Mouse (Mus musculus) heart, embryonic 13.5 days (tissue): Measurements from ENCODE around the gene Bcl6. TPM values are rescaled to one million over a fixed set of nuclear protein-coding genes. Genes with fewer than 3 reads are reported as not detected.

Experiments used
- ATAC-seq: fragments of 200-750 bp; cut with Nextera tagmentation; 2 replicates; pipeline ENCODE4 v1.8.0; 2017; ENCODE audit warnings: moderate TSS enrichment; ENCODE audit not compliant: insufficient number of reproducible peaks, low FRiP score, low TSS enrichment; ENCODE audit errors: extremely low read depth
- H3K27ac ChIP-seq: fragments of 300-500 bp; sonication (generic); replicated peaks from 2 replicates; pipeline ENCODE4 v1.5.1; 2015; ENCODE audit warnings: moderate library complexity, mild to moderate bottlenecking, inconsistent platforms
- H3K27me3 ChIP-seq: fragments of 300-500 bp; sonication (generic); replicated peaks from 2 replicates; pipeline ENCODE4 v1.6.1; 2015; ENCODE audit warnings: mild to moderate bottlenecking, inconsistent platforms
- H3K36me3 ChIP-seq: fragments of 300-500 bp; sonication (generic); 2 replicates; pipeline ENCODE4 v1.6.1; 2015; ENCODE audit warnings: mild to moderate bottlenecking, inconsistent platforms
- H3K4me1 ChIP-seq: fragments of 300-500 bp; sonication (generic); 2 replicates; pipeline ENCODE4 v1.6.1; 2015; ENCODE audit warnings: inconsistent platforms
- H3K4me2 ChIP-seq: fragments of 300-500 bp; sonication (generic); 2 replicates; pipeline ENCODE4 v1.6.1; 2015; ENCODE audit warnings: inconsistent platforms, mild to moderate bottlenecking, moderate library complexity
- H3K4me3 ChIP-seq: fragments of 300-500 bp; sonication (generic); 2 replicates; pipeline ENCODE4 v1.5.1; 2015; ENCODE audit warnings: moderate library complexity, mild to moderate bottlenecking, inconsistent platforms
- H3K9ac ChIP-seq: fragments of 300-500 bp; sonication (generic); 2 replicates; pipeline ENCODE4 v1.6.1; 2015; ENCODE audit warnings: inconsistent platforms, mild to moderate bottlenecking, moderate library complexity
- H3K9me3 ChIP-seq: fragments of 300-500 bp; sonication (generic); 2 replicates; pipeline ENCODE4 v1.6.1; 2016; ENCODE audit warnings: inconsistent platforms
- WGBS: fragments of 180-500 bp; shearing (Covaris S2); methylation state at CpG from one replicate; pipeline ENCODE4 v1.1.7; 2015; ENCODE audit warnings: mixed read lengths; 5-methylcytosine and 5-hydroxymethylcytosine counted together
- polyA plus RNA-seq: library from polyadenylated mRNA; unstranded; fragments of >200 nt; fragmentation: Nextera tagmentation; extraction: Ambion mirVana; gene quantifications from 2 replicates; pipeline ENCODE4 v1.2.1, GENCODE M21; 2015

Gene Bcl6
- polyA plus RNA-seq, 1 experiment from 2014 or later, result 0.29 TPM

DNA sequence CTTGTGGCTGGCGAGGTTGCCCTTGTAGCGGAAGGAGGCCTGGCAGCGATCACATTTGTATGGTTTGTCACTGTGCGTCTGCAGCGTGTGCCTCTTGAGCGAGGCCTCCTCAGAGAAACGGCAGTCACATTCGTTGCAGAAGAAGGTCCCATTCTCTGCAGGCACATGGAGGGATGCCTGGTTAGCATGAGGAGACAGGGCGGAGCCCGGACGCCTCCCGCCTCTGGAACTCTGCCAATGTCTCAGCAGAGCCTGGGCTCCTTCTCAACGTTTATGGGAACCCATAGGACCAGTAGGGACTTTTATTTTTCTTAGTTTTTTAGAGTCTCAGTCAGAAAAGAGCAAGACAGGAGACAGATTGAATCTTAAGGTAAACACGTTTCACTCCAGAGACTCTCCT, 18.7 kb downstream of the Bcl6 start:
- Histone ChIP-seq H3K9ac (no peak overlapping the region), H3K9me3 (no peaks in the 10 kb centered on the region), H3K4me2 (no peak overlapping the region), H3K4me3 (no peak overlapping the region), H3K4me1 (peaks cover 38% of the 10 kb centered on the region), H3K27ac (no peak overlapping the region), H3K36me3 (peaks cover 12% of the 10 kb centered on the region), H3K27me3 (no peaks in the 10 kb centered on the region; the same call in 1 of the 2 replicates)
- ATAC-seq, result no peak
- WGBS, result 62% methylated on average over 14 of the region's 14 CpGs

GRCm38 (mm10) chr16:23968888-23969287, 19.8 kb downstream of the Bcl6 start:
- H3K36me3 ChIP-seq, result peaks cover 12% of the 10 kb centered on the region
- H3K27me3 ChIP-seq, result no peaks in the 10 kb centered on the region
- no peaks in the 10 kb centered on the region for H3K9me3 ChIP-seq
- no peak overlapping the region for H3K4me3 ChIP-seq
- H3K27ac ChIP-seq, result no peak overlapping the region
- no peak overlapping the region for H3K4me2 ChIP-seq
- H3K9ac ChIP-seq, result no peak overlapping the region
- peaks cover 44% of the 10 kb centered on the region for H3K4me1 ChIP-seq
- 68% methylated on average over 4 of the region's 4 CpGs for WGBS
- ATAC-seq, result no peak

DNA sequence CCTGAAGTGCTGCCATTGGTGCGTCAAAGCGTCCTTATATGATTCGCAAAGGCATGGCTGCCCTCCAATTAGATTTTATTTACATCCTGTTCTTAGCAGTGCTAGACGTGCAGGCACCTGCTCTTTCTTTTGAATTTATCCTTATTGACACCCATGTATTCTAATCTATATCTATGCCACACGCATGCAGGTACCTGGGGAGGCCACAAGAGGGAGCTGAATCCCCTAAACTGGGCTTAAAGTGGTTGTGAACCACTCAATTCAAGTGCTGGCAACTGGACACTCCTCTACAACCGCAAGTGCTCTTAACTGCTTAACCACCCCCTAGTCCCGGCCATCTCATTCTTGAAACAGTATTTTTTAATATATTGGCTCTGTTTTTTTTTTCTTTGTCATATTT, 21.4 kb downstream of the Bcl6 start:
- Histone ChIP-seq H3K27me3 (no peaks in the 10 kb centered on the region), H3K4me1 (peaks cover 29% of the 10 kb centered on the region), H3K4me3 (no peak overlapping the region), H3K4me2 (no peak overlapping the region), H3K36me3 (peaks cover 12% of the 10 kb centered on the region), H3K27ac (no peak overlapping the region), H3K9ac (no peak overlapping the region), H3K9me3 (no peaks in the 10 kb centered on the region)
- WGBS, result 77% methylated on average over 7 of the region's 7 CpGs
- ATAC-seq, result no peak

DNA sequence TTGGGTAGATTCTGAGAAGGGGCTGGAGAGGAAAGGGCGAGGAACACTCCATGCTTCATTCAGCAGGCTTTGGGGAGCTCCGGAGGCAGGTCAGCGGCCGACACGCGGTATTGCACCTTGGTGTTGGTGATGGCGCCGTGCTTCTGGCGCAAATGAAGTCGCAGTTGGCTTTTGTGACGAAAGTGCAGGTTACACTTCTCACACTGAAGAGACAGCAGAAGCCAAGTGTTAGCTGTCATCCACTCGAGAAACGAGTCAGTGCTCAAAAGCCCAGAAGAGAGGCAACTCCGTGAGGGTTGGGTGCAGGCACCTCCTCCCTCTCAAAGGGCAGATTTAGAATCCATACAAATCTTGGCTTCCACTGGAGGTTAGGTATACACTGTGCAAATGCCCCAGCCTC, 22.6 kb downstream of the Bcl6 start:
- no peak for ATAC-seq
- 74% methylated on average over 14 of the region's 14 CpGs for WGBS

GRCm38 (mm10) chr16:23964706-23965367, 23.8 kb downstream of the Bcl6 start:
- Histone ChIP-seq H3K36me3 (peaks cover 12% of the 10 kb centered on the region), H3K4me2 (no peak overlapping the region), H3K4me1 (peaks cover 13% of the 10 kb centered on the region), H3K27ac (no peak overlapping the region), H3K9ac (no peak overlapping the region), H3K4me3 (no peak overlapping the region), H3K9me3 (no peaks in the 10 kb centered on the region), H3K27me3 (no peaks in the 10 kb centered on the region)
- no peak for ATAC-seq
- WGBS, result 72% methylated on average over 14 of the region's 14 CpGs

More for the DNA sequence above, 22.6 kb downstream of the Bcl6 start:
- peaks cover 12% of the 10 kb centered on the region for H3K36me3 ChIP-seq
- no peak overlapping the region for H3K27ac ChIP-seq
- H3K4me3 ChIP-seq, result no peak overlapping the region
- peaks cover 21% of the 10 kb centered on the region for H3K4me1 ChIP-seq
- H3K4me2 ChIP-seq, result no peak overlapping the region
- no peaks in the 10 kb centered on the region for H3K27me3 ChIP-seq
- no peak overlapping the region for H3K9ac ChIP-seq
- no peaks in the 10 kb centered on the region for H3K9me3 ChIP-seq

DNA sequence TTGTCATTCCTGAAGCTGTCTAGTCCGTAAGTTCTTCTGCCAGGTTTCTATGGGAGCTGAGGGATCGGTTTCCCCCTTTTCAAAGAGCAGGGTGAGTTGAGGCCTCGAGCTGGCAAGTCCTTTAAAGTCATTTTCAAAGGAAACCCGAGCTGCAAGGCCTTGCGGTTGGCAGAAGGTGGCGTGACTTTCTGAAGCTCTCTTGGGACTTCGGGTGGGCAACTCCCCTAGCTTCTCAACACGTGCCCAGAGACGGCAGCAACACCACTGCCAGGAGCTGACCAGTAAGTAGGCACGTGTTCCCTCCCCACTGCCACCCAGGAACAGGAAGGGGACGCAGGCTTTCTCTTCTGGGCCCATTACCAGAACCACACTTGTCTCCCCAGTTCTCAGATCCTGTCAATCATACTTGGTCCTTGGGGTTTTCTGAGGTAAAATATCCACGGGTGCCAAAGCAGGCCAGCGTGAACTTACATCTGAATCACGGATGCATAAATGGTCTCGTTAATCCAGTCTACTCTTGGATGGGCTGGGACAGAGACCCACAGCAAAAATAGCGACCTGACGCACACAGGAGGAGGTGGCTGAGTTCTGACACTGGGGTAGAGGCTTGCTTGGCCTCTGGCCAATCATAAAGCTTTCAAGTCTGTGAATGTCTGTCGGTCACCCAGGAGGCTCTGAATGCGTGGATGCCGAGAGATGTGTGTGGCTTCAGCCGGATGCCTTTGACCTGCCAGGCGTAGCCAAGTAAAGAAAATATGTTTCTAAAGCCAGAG, 24.6 kb downstream of the Bcl6 start:
- Histone ChIP-seq H3K4me3 (no peak overlapping the region), H3K27ac (no peak overlapping the region), H3K36me3 (peaks cover 12% of the 10 kb centered on the region), H3K9me3 (no peaks in the 10 kb centered on the region), H3K9ac (no peak overlapping the region), H3K4me2 (no peak overlapping the region), H3K27me3 (no peaks in the 10 kb centered on the region), H3K4me1 (peaks cover 10% of the 10 kb centered on the region)
- no peak for ATAC-seq
- 59% methylated on average over 22 of the region's 22 CpGs for WGBS

GRCm38 (mm10) chr16:23962401-23962800, 26.3 kb downstream of the Bcl6 start:
- H3K4me3 ChIP-seq, result no peak overlapping the region
- no peak overlapping the region for H3K27ac ChIP-seq
- H3K27me3 ChIP-seq, result no peaks in the 10 kb centered on the region
- peaks cover 10% of the 10 kb centered on the region for H3K4me1 ChIP-seq
- peaks cover 3% of the 10 kb centered on the region for H3K36me3 ChIP-seq
- no peak for ATAC-seq
- H3K9ac ChIP-seq, result no peak overlapping the region
- 66% methylated on average over 2 of the region's 2 CpGs for WGBS
- H3K9me3 ChIP-seq, result no peaks in the 10 kb centered on the region
- no peak overlapping the region for H3K4me2 ChIP-seq

- no peaks in the 10 kb centered on the region for H3K9me3 ChIP-seq
- H3K4me2 ChIP-seq, result no peak overlapping the region
- H3K27me3 ChIP-seq, result no peaks in the 10 kb centered on the region
- H3K4me1 ChIP-seq, result peaks cover under 1% of the 10 kb centered on the region; the same call in 1 of the 2 replicates
- no peak for ATAC-seq
- H3K4me3 ChIP-seq, result no peak overlapping the region
- no peaks in the 10 kb centered on the region for H3K36me3 ChIP-seq
- no peak overlapping the region for H3K9ac ChIP-seq
- H3K27ac ChIP-seq, result no peak overlapping the region
These were observed 29.7 kb downstream of the Bcl6 start for GRCm38 (mm10) chr16:23958938-23959337.

- Histone ChIP-seq H3K27me3 (no peaks in the 10 kb centered on the region), H3K27ac (no peak overlapping the region), H3K4me2 (no peak overlapping the region), H3K36me3 (no peaks in the 10 kb centered on the region), H3K9ac (no peak overlapping the region), H3K4me1 (peaks cover 6% of the 10 kb centered on the region; the same call in 1 of the 2 replicates), H3K9me3 (no peaks in the 10 kb centered on the region), H3K4me3 (no peak overlapping the region)
- WGBS, result 0% methylated on average over 1 of the region's 1 CpGs
- ATAC-seq, result no peak
These were observed 34.7 kb downstream of the Bcl6 start for GRCm38 (mm10) chr16:23953959-23954260.

- H3K9me3 ChIP-seq, result no peaks in the 10 kb centered on the region
- no peak for ATAC-seq
- H3K27me3 ChIP-seq, result no peaks in the 10 kb centered on the region
- H3K4me2 ChIP-seq, result no peak overlapping the region
- no peak overlapping the region for H3K9ac ChIP-seq
- 39% methylated on average over 11 of the region's 11 CpGs for WGBS
- H3K27ac ChIP-seq, result no peak overlapping the region
- H3K4me3 ChIP-seq, result no peak overlapping the region
- H3K36me3 ChIP-seq, result no peaks in the 10 kb centered on the region
- peaks cover 6% of the 10 kb centered on the region; the same call in 1 of the 2 replicates for H3K4me1 ChIP-seq
These were observed 35.3 kb downstream of the Bcl6 start for GRCm38 (mm10) chr16:23953189-23953958.

DNA sequence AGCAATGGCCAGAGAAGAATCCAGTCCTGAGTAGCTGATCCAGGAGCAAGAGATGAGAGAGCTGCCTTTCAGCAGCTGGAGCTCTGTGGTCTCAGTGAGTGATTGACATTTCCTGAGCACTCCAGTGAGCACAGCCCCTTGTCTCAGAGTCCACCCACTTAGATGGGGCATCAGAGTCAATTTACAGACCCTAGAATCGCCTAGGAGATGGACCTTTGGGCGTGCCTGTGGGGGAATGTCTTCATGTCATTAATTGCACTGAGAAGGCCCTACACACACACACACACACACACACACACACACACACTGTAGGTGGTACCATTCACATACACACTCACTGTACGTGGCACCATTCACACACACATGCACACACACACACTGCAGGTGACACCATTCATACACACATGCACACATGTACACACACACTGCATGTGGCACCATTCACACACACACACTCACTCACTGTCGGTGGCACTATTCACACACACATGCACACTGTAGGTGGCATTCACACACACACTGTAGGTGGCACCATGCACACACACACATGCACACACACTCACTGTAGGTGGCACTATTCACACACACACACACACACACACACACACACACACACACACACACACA, 36.4 kb downstream of the Bcl6 start:
- 60% methylated on average over 4 of the region's 4 CpGs for whole genome bisulfite sequencing

More for the DNA sequence above, 36.4 kb downstream of the Bcl6 start:
- no peak overlapping the region for H3K27ac ChIP-seq
- no peaks in the 10 kb centered on the region for H3K36me3 ChIP-seq
- H3K9me3 ChIP-seq, result no peaks in the 10 kb centered on the region
- no peak overlapping the region for H3K4me2 ChIP-seq
- no peak for ATAC-seq
- peaks cover 6% of the 10 kb centered on the region; the same call in 1 of the 2 replicates for H3K4me1 ChIP-seq
- H3K4me3 ChIP-seq, result no peak overlapping the region
- no peaks in the 10 kb centered on the region for H3K27me3 ChIP-seq
- H3K9ac ChIP-seq, result no peak overlapping the region
